Mouse (Mus musculus) megakaryocyte-erythroid progenitor cell, adult 5-6 weeks (primary cell): ENCODE results near the gene Phospho2. TPM values are rescaled to one million over a fixed set of nuclear protein-coding genes. Genes with fewer than 3 reads are reported as not detected.

ENCODE experiments used
- ATAC-seq: replicated peaks from 2 replicates; pipeline ENCODE4 v1.8.0; 2016; ENCODE audit warnings: mild to moderate bottlenecking, inconsistent platforms; ENCODE audit not compliant: severe bottlenecking, poor library complexity, low FRiP score, low TSS enrichment
- total RNA-seq, 2 experiments: library from RNA; stranded (forward) in 1 of 2; stranded (reverse) in 1 of 2; fragments of 200-1000, 215-1000 nt in 1 of 2; fragments of >200 nt in 1 of 2; fragmentation: Nextera tagmentation in 1 of 2; gene quantifications; 2 replicates each; pipeline ENCODE4 v1.2.3; 2014 to 2017

Gene Phospho2
- total RNA-seq, 2 experiments from 2014 or later, result 26.7 to 31.2 TPM

- ATAC-seq, result 0 out of 2 replicates have a peak, but pooled peaks have one; percentile 32
Measured at GRCm38 (mm10) chr2:69822361-69823128, 33.1 kb downstream of the Phospho2 start.

DNA sequence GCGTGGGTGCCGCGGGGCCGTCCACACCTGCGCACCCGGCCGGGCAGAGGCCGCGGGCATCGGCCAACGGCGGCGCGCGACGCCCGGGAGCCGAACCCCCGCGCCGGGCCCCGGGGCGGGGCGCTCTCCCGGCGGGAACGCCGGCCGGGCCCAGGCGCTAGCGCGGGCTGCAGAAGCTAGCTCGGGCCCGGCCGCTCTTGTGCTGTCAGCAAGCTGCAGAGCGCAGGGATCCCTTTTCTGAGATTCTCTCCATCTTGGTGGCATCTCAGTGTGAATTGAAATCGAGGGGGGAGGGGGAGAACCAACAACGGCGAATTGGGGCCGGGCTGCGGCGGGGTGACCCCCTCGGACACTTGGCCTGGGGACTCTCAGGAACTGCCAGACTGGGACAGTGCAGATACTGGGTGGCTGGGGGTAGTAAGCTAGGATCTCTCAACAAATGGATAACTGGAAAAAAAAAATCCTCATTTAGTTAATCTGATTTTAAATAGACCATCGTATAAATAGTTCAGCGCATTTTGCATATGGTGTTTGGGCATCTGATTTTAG, 33.8 kb downstream of the Phospho2 start:
- no peak for ATAC-seq

- no peak for ATAC-seq
Measured at GRCm38 (mm10) chr2:69825898-69826297, 36.5 kb downstream of the Phospho2 start.

DNA sequence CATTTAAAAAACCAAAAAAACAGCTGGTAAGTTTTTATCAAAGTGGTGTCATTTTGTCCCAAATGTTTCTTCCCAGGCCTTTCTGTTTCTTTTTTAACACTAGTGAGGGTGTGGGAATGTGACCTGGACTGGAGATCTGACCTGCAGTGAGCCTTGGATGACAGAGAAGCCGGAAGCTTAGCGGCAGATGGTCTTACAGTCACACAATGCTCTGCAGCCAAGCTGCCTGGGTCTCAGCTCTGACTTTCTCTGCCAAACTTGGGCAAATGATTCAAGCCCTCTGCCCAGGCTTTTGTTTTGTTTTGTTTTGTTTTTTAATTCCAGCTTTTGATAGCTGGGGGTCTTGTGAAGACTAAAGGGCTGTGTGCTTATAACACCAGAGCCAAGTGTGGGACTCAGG, 37.0 kb downstream of the Phospho2 start:
- ATAC-seq, result no peak

- ATAC-seq, result no peak
Measured at GRCm38 (mm10) chr2:69828031-69828430, 38.6 kb downstream of the Phospho2 start.

DNA sequence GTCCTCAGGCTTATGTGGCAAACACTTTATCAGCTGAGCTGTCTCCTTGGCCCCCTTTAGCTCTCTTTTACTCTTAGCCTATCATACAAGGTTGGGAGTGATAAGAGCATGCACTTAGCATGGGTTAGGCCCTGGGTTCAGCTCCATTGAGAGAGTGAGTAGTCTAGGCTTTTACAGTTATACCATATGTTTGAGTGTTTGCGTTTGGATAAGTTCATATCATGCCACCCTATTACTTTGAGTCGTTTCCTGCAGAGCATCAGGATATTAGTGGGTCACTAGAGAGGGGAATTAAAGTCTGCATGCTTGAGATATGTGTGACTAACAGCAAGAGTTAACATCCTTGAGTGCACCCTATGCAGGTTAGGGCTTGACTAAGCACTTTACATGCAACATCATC, 40.3 kb downstream of the Phospho2 start:
- peak; percentile 85 for ATAC-seq

- peak; percentile 32; the same call in 1 of the 2 replicates for ATAC-seq
Measured at GRCm38 (mm10) chr2:69830116-69830515, 40.7 kb downstream of the Phospho2 start.

GRCm38 (mm10) chr2:69837244-69837967, 48.0 kb downstream of the Phospho2 start:
- ATAC-seq, result peak; percentile 50; the same call in 1 of the 2 replicates

DNA sequence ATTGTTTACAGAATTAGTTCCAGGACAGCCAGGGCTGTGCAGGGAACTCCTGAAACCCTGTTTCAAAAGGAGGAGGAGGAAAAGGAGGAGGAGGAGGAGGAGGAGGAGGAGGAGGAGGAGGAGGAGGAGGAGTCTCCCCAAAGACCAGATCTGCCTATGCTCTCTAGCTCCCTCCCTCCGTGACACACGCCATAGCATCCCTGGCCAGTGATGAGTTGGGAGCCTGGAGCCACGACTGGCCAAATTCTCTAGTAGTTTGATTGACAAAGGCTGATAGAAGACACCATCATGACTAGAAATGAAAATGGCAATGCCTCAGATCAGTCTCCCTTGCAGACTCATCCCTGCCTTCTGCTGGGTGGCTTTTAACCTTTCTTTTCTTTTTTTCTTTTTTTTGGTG, 48.6 kb downstream of the Phospho2 start:
- ATAC-seq, result peak; percentile 77

DNA sequence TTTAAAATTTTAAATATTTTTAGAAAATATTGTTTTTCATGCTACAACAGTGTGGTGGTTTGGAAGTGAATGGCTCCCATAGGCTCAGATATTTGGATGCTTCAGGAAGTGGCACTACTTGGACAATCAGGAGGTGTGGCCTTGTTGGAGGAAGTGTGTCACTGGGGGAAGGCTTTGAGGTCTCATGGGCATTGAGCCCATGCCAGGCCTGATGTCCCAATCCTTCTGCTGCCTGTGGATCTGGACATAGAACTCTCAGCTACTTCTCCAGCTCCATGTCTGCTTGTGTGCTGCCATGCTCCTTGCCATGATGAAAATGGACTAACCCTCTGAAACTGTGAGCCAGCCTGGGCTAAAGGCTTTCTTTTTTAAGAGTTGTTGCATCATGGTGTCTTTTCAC, 49.3 kb downstream of the Phospho2 start:
- ATAC-seq, result no peak

- ATAC-seq, result 0 out of 2 replicates have a peak, but pooled peaks have one; percentile 16
Measured at GRCm38 (mm10) chr2:69840261-69840660, 50.8 kb downstream of the Phospho2 start.

- ATAC-seq, result no peak
Measured at GRCm38 (mm10) chr2:69849215-69849614, 59.8 kb downstream of the Phospho2 start.

Other genes starting within 250 kb of the Phospho2 start
- gene Lrp2, start 203.6 kb upstream of the Phospho2 start, total RNA-seq (2014; fragmentation: Nextera tagmentation), result not detected in 2 replicates
- gene Lrp2, start 203.6 kb upstream of the Phospho2 start, total RNA-seq (2017), result not detected in 2 replicates
- gene Bbs5, start 142.5 kb upstream of the Phospho2 start, total RNA-seq (2014; fragmentation: Nextera tagmentation), result 1.4 and 4.1 TPM in 2 replicates
- gene Bbs5, start 142.5 kb upstream of the Phospho2 start, total RNA-seq (2017), result 1.6 and 8.2 TPM in 2 replicates
- not detected in 2 replicates for gene Klhl41, start 119.5 kb upstream of the Phospho2 start, total RNA-seq (2014; fragmentation: Nextera tagmentation)
- gene Klhl41, start 119.5 kb upstream of the Phospho2 start, total RNA-seq (2017), result not detected in 2 replicates
- 21.4 and 25.6 TPM in 2 replicates for gene Fastkd1, start 76.1 kb upstream of the Phospho2 start, total RNA-seq (2014; fragmentation: Nextera tagmentation)
- 12.6 and 18.4 TPM in 2 replicates for gene Fastkd1, start 76.1 kb upstream of the Phospho2 start, total RNA-seq (2017)
- gene Ppig, start 67.1 kb upstream of the Phospho2 start, total RNA-seq (2014; fragmentation: Nextera tagmentation), result 73.4 and 94.4 TPM in 2 replicates
- gene Ppig, start 67.1 kb upstream of the Phospho2 start, total RNA-seq (2017), result 72.8 and 124 TPM in 2 replicates
- 0.89 and 3.2 TPM in 2 replicates for gene Ccdc173, start within 50 bp of the Phospho2 start, total RNA-seq (2014; fragmentation: Nextera tagmentation)
- 1.0 and 1.1 TPM in 2 replicates for gene Ccdc173, start within 50 bp of the Phospho2 start, total RNA-seq (2017)
- gene Klhl23, start 32.3 kb downstream of the Phospho2 start, total RNA-seq (2014; fragmentation: Nextera tagmentation), result 25.4 and 31.5 TPM in 2 replicates
- 35.8 and 41.7 TPM in 2 replicates for gene Klhl23, start 32.3 kb downstream of the Phospho2 start, total RNA-seq (2017)
- 248 and 394 TPM in 2 replicates for gene Ssb, start 71.9 kb downstream of the Phospho2 start, total RNA-seq (2014; fragmentation: Nextera tagmentation)
- 771 and 927 TPM in 2 replicates for gene Ssb, start 71.9 kb downstream of the Phospho2 start, total RNA-seq (2017)
- 27.3 and 60.1 TPM in 2 replicates for gene Mettl5, start 96.0 kb downstream of the Phospho2 start, total RNA-seq (2014; fragmentation: Nextera tagmentation)
- gene Mettl5, start 96.0 kb downstream of the Phospho2 start, total RNA-seq (2017), result 43.5 and 86.1 TPM in 2 replicates
- 31.5 and 37.1 TPM in 2 replicates for gene Ubr3, start 107.6 kb downstream of the Phospho2 start, total RNA-seq (2014; fragmentation: Nextera tagmentation)
- 39.3 and 67.1 TPM in 2 replicates for gene Ubr3, start 107.6 kb downstream of the Phospho2 start, total RNA-seq (2017)
- gene Myo3b, start 249.5 kb downstream of the Phospho2 start, total RNA-seq (2014; fragmentation: Nextera tagmentation), result not detected in 2 replicates
- not detected in 2 replicates for gene Myo3b, start 249.5 kb downstream of the Phospho2 start, total RNA-seq (2017)